Mouse (Mus musculus) ES-Bruce4 (cell line): ENCODE measurements at regions not wholly inside any gene's neighbourhood (a gene's known extent, or its start where the extent isn't known, plus 50 kb on each side); places are given as distances from the start of the nearest gene placed in this dataset.

Source experiments
- H3K27ac ChIP-seq: 2 replicates; pipeline ENCODE4 v1.5.1; 2012; ENCODE audit warnings: low read length, inconsistent platforms; ENCODE audit not compliant: insufficient read depth
- H3K27me3 ChIP-seq: 2 replicates; pipeline ENCODE4 v1.6.1; 2012; ENCODE audit warnings: mild to moderate bottlenecking, low read length, inconsistent platforms; ENCODE audit not compliant: control insufficient read depth, poor library complexity, insufficient read depth, severe bottlenecking
- H3K36me3 ChIP-seq: 2 replicates; pipeline ENCODE4 v1.6.1; 2012; ENCODE audit warnings: inconsistent platforms, mild to moderate bottlenecking, low read length, moderate library complexity; ENCODE audit not compliant: control insufficient read depth, poor library complexity, insufficient read depth, severe bottlenecking
- H3K4me1 ChIP-seq: one replicate; pipeline ENCODE4 v1.8.1; 2011; ENCODE audit warnings: low read length; ENCODE audit not compliant: control insufficient read depth, insufficient read depth
- H3K4me3 ChIP-seq: 2 replicates; pipeline ENCODE4 v1.5.1; 2011; ENCODE audit warnings: low read depth, mild to moderate bottlenecking, low read length
- H3K9ac ChIP-seq: 2 replicates; pipeline ENCODE4 v1.6.1; 2012; ENCODE audit warnings: low read depth, mild to moderate bottlenecking, inconsistent platforms; ENCODE audit not compliant: poor library complexity, severe bottlenecking
- H3K9me3 ChIP-seq: replicated peaks from 2 replicates; pipeline ENCODE4 v1.6.1; 2012; ENCODE audit warnings: mild to moderate bottlenecking, low read length, inconsistent platforms; ENCODE audit not compliant: control insufficient read depth, poor library complexity, insufficient read depth, severe bottlenecking
- CTCF ChIP-seq: IDR thresholded peaks from one replicate; pipeline ENCODE4 v1.8.1; 2011; ENCODE audit warnings: low read depth, low read length
- EP300 ChIP-seq: IDR thresholded peaks from 2 replicates; pipeline ENCODE4 v1.6.1; 2011; ENCODE audit warnings: low read depth, low read length; ENCODE audit not compliant: insufficient read depth
- POLR2A ChIP-seq: IDR thresholded peaks from one replicate; pipeline ENCODE4 v1.8.1; 2011; ENCODE audit warnings: low read length; ENCODE audit not compliant: insufficient read depth

DNA sequence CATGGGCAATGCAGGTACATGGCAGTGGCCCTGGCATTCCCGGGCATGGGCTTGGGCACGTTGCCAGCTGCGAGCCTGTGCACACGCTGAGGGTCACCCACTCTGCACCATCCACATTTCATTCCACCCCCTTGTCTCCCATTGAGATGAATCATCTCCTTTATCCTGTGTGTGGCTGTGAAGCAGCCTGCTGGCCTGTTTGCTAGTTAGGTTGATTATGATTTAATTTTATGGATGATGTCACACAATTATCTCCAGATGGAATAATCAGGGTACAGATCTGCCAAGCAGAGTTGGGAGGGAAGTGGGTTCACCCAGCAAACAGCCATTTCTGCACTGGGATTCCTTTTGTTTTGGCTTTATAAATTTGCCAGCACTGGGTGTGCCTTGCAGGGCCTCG is 314.1 kb upstream of the Tgfbr2 start:
- Histone ChIP-seq H3K9me3 (no peaks in the 10 kb centered on the region), H3K9ac (no peak overlapping the region), H3K27ac (no peak overlapping the region)

DNA sequence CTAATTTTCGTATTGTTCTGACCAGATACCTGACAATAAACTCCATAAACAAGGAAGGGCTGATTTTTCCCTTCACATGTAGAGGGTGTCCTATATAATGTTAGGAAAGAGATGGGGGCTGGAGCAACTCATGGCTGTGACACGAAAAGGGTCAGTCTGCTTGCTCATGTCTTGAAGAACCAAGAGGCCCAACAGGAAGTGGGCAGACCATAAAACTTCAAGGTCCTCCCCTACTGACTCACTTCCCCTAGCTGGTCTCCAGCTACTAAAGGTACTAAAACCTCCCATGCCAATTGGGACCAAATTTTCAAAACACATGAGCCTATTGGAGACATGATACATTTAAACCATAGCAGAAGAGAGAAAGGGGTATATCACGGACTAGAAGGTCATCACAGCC is 302.1 kb upstream of the Tgfbr2 start:
- no peak overlapping the region for H3K4me3 ChIP-seq
- H3K9me3 ChIP-seq, result peaks cover 2% of the 10 kb centered on the region; the same call in 1 of the 2 replicates
- TF ChIP-seq POLR2A, result no peak
- no peak for TF ChIP-seq CTCF
- no peak for TF ChIP-seq EP300
- H3K27ac ChIP-seq, result no peak overlapping the region
- no peak overlapping the region for H3K9ac ChIP-seq
- no peaks in the 10 kb centered on the region for H3K4me1 ChIP-seq
- H3K27me3 ChIP-seq, result no peaks in the 10 kb centered on the region
- no peaks in the 10 kb centered on the region for H3K36me3 ChIP-seq

More for the DNA sequence above, 314.1 kb upstream of the Tgfbr2 start:
- no peaks in the 10 kb centered on the region for H3K36me3 ChIP-seq
- no peaks in the 10 kb centered on the region for H3K27me3 ChIP-seq
- H3K4me3 ChIP-seq, result no peak overlapping the region
- TF ChIP-seq EP300 (no peak), CTCF (no peak)
- H3K4me1 ChIP-seq, result no peaks in the 10 kb centered on the region

DNA sequence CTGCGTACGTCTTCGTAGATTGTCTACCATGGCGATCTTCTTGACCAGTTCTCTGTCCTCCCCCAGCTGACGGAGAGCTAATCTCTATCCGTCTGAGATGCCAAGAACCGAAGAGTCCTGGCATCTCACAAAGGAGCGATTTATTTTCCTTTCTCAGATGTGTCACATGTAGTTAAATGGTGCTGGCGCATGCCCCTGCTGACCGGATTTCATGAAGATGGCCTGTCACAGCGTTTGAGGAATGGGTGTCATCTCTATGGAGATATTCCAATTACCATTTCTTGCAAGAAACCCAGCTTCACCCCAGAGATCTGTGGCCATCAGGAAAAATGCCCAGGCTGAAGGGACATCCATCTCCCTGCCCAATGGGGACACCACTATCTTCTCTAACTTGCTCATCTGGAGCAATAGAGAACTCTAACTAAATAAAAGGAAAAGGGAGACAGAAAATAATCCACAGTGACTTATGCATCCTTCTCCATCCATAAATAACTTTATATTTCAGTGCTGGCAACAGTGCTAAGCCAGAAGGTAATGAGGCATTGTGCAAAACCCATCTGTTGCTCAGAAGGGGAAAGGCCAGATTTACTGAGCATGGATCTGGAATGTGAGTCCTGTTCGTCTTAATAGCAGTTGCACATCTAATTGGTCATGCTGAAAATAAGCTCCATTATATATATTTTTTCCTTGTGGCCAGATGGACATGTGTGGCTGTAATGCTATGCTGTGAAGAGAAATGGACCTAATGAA is 300.2 kb upstream of the Tgfbr2 start:
- Histone ChIP-seq H3K4me3 (no peak overlapping the region), H3K27me3 (no peaks in the 10 kb centered on the region), H3K36me3 (no peaks in the 10 kb centered on the region), H3K9me3 (peaks cover 2% of the 10 kb centered on the region; the same call in 1 of the 2 replicates), H3K27ac (no peak overlapping the region), H3K4me1 (no peaks in the 10 kb centered on the region), H3K9ac (no peak overlapping the region)
- TF ChIP-seq CTCF, result no peak

GRCm38 (mm10) chr9:116472855-116473254 is 297.7 kb upstream of the Tgfbr2 start:
- no peaks in the 10 kb centered on the region for H3K36me3 ChIP-seq
- H3K27ac ChIP-seq, result no peak overlapping the region
- peaks cover 2% of the 10 kb centered on the region; the same call in 1 of the 2 replicates for H3K9me3 ChIP-seq
- no peak overlapping the region for H3K9ac ChIP-seq
- H3K27me3 ChIP-seq, result no peaks in the 10 kb centered on the region
- TF ChIP-seq CTCF, result peak; percentile 78
- no peak for TF ChIP-seq EP300
- no peak for TF ChIP-seq POLR2A
- no peak overlapping the region for H3K4me3 ChIP-seq
- no peaks in the 10 kb centered on the region for H3K4me1 ChIP-seq

DNA sequence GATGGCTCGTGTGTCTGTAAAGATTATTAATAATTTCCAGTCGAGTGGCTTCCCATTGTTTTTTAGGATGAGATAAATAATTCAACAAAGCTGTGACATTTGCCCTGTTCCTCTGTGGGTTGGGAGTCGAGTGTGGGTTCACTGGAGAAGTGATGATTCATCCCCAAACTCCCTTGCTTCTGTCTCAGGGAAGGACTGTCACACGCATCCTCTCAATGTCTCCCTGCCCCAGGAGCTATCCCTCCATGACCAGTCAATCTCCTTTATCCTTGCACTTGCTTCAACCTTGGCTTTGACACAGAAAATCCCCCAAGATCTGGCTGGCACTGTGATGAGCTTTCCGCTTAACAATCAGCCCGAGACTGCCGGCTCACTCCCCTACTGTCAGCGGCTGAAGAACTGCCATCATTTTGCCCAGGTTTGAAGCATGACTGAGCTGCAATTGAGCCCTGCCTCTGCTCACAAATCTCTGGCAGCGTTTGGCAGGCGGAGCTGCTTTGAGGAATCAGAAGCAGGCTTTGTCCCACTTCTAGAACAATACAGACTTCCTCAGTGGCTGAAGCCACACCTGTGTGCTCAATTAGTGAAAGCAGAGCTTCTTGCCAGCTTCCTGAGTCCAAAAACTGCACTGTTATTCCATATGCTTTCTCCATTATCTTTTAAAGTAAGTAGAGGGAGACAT is 293.6 kb upstream of the Tgfbr2 start:
- Histone ChIP-seq H3K4me3 (no peak overlapping the region), H3K27ac (no peak overlapping the region), H3K9ac (no peak overlapping the region), H3K27me3 (no peaks in the 10 kb centered on the region), H3K36me3 (no peaks in the 10 kb centered on the region), H3K4me1 (no peaks in the 10 kb centered on the region), H3K9me3 (peaks cover 2% of the 10 kb centered on the region; the same call in 1 of the 2 replicates)
- no peak for TF ChIP-seq EP300
- TF ChIP-seq CTCF, result no peak
- TF ChIP-seq POLR2A, result no peak

GRCm38 (mm10) chr9:116466336-116466735 is 291.2 kb upstream of the Tgfbr2 start:
- no peak overlapping the region for H3K9ac ChIP-seq
- H3K36me3 ChIP-seq, result no peaks in the 10 kb centered on the region
- peaks cover 3% of the 10 kb centered on the region; the same call in 1 of the 2 replicates for H3K9me3 ChIP-seq
- TF ChIP-seq POLR2A, result no peak
- no peak for TF ChIP-seq CTCF
- no peak for TF ChIP-seq EP300
- H3K4me1 ChIP-seq, result no peaks in the 10 kb centered on the region
- no peak overlapping the region for H3K27ac ChIP-seq
- H3K4me3 ChIP-seq, result no peak overlapping the region
- H3K27me3 ChIP-seq, result no peaks in the 10 kb centered on the region
